Mouse (Mus musculus) lung, adult 2 months (tissue): ENCODE measurements around the gene Nrg4.

Experiments
- CTCF ChIP-seq: fragments of 200-500 bp; IDR thresholded peaks from 2 replicates; pipeline ENCODE4 v1.5.1; 2011; ENCODE audit warnings: mild to moderate bottlenecking, low read length, control low read depth; ENCODE audit not compliant: insufficient read depth
- POLR2A ChIP-seq: fragments of 200-500 bp; IDR thresholded peaks from 2 replicates; pipeline ENCODE4 v1.6.1; 2011; ENCODE audit warnings: low read depth, mild to moderate bottlenecking, control low read depth, low read length, borderline replicate concordance; ENCODE audit errors: extremely low read depth

DNA sequence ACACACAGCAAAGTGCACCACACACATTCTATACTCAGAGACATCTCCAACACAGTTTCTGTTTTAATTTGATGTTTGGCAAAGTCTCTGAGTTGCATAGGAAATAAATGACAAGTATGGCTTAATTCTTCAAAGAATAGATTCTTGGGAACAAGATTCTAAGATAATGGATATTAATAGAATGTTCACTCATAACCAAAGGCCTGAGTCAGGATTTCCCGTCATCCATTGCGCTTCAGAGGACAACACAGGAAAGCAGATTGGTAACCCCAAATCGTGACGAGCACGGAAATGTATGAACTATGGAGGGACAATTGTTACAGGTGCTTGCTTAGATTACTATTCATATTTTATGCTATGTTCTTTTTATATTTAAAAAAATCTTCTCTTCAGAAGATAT, 71.6 kb downstream of the Nrg4 start:
- TF ChIP-seq POLR2A (no peak), CTCF (no peak)
